Mouse (Mus musculus) cerebellum, postnatal 14 days (tissue): ENCODE data around the gene Il23r.

Experiments used
- DNase-seq, 2 experiments: peaks; one replicate each; pipeline ENCODE4 v3.0.0; 2021; ENCODE audit warnings: mixed read lengths in 2 of 2

Il23r gene

GRCm38 (mm10) chr6:67421761-67422160 lies 69.9 kb downstream of the Il23r start:
- no peak for DNase-seq

DNA sequence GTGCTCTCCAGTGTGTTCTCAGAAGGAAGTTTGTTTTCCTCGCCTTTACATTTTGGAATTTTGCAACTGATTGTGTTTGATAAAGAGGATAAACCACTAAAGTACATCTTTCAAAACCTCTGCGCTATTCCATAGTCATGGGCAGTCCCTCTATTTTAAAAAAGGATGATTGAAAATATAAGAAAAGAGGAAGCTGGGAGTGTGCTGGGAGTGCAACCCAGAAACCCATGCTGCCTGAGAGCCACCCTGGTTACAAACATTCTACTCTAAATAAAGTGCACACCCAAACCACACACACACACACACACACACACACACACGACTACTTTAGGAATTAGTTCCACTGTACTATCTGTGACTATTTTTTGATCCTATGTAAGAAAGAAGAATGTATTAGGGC lies 75.1 kb downstream of the Il23r start:
- DNase-seq, result no peak

GRCm38 (mm10) chr6:67415276-67415675 lies 76.4 kb downstream of the Il23r start:
- no peak for DNase-seq

DNA sequence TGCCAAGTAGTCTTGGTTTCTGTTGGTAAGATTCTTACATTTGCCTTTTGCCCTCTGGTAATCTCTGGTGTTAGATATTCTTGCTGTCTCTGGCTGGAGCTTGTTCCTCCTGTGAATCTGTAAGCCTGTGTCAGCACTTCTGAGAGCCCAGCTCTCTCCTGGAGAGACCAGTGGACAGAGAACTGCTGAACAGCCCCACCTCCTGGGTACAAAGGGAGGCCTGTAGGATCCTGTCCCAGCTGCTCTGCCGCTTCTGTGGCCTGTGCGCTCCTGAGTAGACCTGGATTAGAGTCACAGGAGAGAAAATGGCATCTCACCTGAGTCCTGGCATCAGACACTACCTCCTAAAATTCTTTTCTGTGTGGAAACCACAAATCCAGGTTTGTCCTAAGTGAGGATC lies 78.3 kb downstream of the Il23r start:
- DNase-seq, result no peak

DNA sequence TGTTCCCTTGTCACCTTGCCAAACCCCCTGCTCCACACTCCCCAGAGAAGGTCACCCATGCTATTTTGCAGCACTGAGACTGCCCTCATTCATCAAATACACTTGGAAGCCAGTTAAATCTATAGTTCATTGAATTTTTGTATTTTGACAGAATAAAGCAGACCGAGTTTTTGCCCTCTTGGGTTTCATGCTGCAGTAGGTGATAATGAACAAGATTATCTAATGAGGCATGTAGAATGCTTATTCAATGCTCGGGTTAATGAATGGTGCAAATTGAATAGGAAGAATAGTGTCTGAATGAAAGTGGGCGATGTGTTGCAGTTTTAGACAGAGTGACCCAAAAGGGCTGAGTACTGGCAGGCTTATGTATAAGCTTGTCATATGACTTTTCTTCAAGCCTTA lies 86.4 kb downstream of the Il23r start:
- no peak for DNase-seq

GRCm38 (mm10) chr6:67399551-67399950 lies 92.1 kb downstream of the Il23r start:
- DNase-seq, result no peak

DNA sequence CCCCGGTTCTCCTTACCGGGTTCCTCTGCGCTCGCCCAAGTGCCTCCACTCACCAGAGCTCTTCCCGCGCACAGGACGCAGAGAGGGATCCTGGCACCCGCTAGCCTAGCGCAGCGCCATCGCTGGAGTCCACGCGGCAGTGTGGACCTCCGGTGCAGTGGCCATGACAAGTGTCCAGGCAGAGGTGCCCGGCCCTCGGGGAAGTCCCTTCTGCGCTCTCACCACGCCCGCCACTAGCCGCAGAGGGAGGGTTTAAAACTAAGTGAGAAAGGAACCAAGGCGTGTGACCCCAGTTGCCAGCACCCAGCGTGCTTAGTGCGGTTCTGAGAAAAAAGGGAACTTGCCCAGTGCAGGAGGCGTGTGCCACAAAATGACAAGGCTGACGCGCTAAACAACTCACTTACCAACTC lies 115.7 kb downstream of the Il23r start, which contains the start of gene Il12rb2:
Gene Il12rb2 (minus strand): TSS at position 207 of the 410 bp plus-strand sequence.
- peak in 1 of 2 experiments; percentile 4 for DNase-seq
